Mouse (Mus musculus): ENCODE measurements around the gene Mllt10. TPM values are rescaled to one million over a fixed set of nuclear protein-coding genes. Genes with fewer than 3 reads are reported as not detected.

Mllt10 gene
- polyA plus RNA-seq, 1 experiment from 2014 or later, result 70.2 TPM

Small RNA genes within 50 kb of the gene (microRNA-seq; reads per million reads assigned to microRNA genes)
- gene Gm23638 (ENCODE audit: borderline number of aligned reads) (not detected), gene Mir7655 (ENCODE audit: borderline number of aligned reads) (3.7 reads per million)

Other genes starting within 250 kb of the Mllt10 start
- gene H2al2a, start 58.3 kb upstream of the Mllt10 start, polyA plus RNA-seq (2015; fragmentation: Nextera tagmentation; extraction: Ambion mirVana), result not detected in 2 replicates
- 2.6 and 3.3 TPM in 2 replicates for gene A930004D18Rik, start 17.5 kb upstream of the Mllt10 start, polyA plus RNA-seq (2015; fragmentation: Nextera tagmentation; extraction: Ambion mirVana)
- 0.65 and 0.77 TPM in 2 replicates for gene Skida1, start 6.2 kb upstream of the Mllt10 start, polyA plus RNA-seq (2015; fragmentation: Nextera tagmentation; extraction: Ambion mirVana)